In genomic region chr10:111433502-111433901, GRCm38 (mm10) we compare ENCODE assay signal across 19 mouse cellular contexts. TPM values are rescaled to one million over a fixed set of nuclear protein-coding genes. Genes with fewer than 3 reads are reported as not detected.
A peak's percentile ranks its signal among the peaks of the same experiment; 100 is the strongest.
DNase-seq lines count a peak whose midpoint lies in the region; TF ChIP-seq lines count a peak whose summit lies in the region.
"Had no signal": no experiment of that assay in that cellular context is flagged by ENCODE, and none has a peak within 500 bp of the region (broad histone marks: within the 10 kb centered on the region; RNA-seq: fewer than 3 reads in every experiment).

No protein-coding gene starts in this region.

- no peaks in the 10 kb centered on the region for H3K36me3 ChIP-seq in ES-E14 (ENCODE audit: control insufficient read depth, insufficient read depth, low read length, poor library complexity, severe bottlenecking)
- H3K36me3 ChIP-seq: embryonic facial prominence, embryonic 10.5 days; embryonic facial prominence, embryonic 12.5 days; forebrain, embryonic 15.5 days had no signal

- no peak overlapping the region for H3K4me3 ChIP-seq in ES-E14 (ENCODE audit: insufficient read depth in 1 of 2, low read depth in 1 of 2, low read length in 2 of 2, poor library complexity in 1 of 2, severe bottlenecking in 1 of 2)
- H3K4me3 ChIP-seq in gastrocnemius, adult 2 months, result no peak overlapping the region
- H3K4me3 ChIP-seq: embryonic facial prominence, embryonic 10.5 days; embryonic facial prominence, embryonic 12.5 days; forebrain, embryonic 13.5 days; forebrain, embryonic 15.5 days had no signal

- no peak for TF ChIP-seq CTCF in gastrocnemius, adult 2 months (IDR thresholded peaks at IDR 0.05)

- in situ Hi-C loops in ES-E14 (cut with MboI; ENCODE audit: low sequenced_read_pairs in 2 of 2, unreplicated experiment in 2 of 2), result no loop called here

- DNase-seq in heart, adult 11 months, result peak; percentile 62
- DNase-seq in heart, adult 9 months (ENCODE audit: low spot score in 2 of 2), result no peak
- DNase-seq in ES-E14 (ENCODE audit: low read depth, low spot score) (peak; percentile 27), ZHBTc4 (ENCODE audit: low read depth, low spot score) (peak; percentile 78)
- no peak for DNase-seq in gastrocnemius, adult 2 months
- DNase-seq in c-Kit-positive CD71-positive TER-119-positive erythroid progenitor cells, embryonic 14.5 days (ENCODE audit: low spot score), result no peak
- DNase-seq: adrenal gland, adult 2 months; adrenal gland, postnatal 10 days; adrenal gland, postnatal 25 days; B cell, adult 2 months; cerebellum, adult 11-12 months; cerebellum, adult 2 months; cerebellum, adult 9-10 months; cerebellum, postnatal 10 days; cerebellum, postnatal 25 days had no signal

- H3K27ac ChIP-seq in ES-E14 (ENCODE audit: insufficient read depth, low read depth, low read length, poor library complexity, severe bottlenecking), result no peak overlapping the region; the same call in 1 of the 2 replicates
- H3K27ac ChIP-seq in gastrocnemius, adult 2 months, result no peak overlapping the region
- H3K27ac ChIP-seq: embryonic facial prominence, embryonic 10.5 days; embryonic facial prominence, embryonic 12.5 days; forebrain, embryonic 13.5 days; forebrain, embryonic 15.5 days had no signal

- H3K4me1 ChIP-seq in ES-E14 (ENCODE audit: control insufficient read depth in 2 of 2, insufficient read depth in 2 of 2, low read length in 2 of 2, poor library complexity in 1 of 2), result peaks cover 1 to 5% of the 10 kb centered on the region in 2 experiments; a peak in 2 of 4 replicates
- H3K4me1 ChIP-seq: embryonic facial prominence, embryonic 10.5 days; embryonic facial prominence, embryonic 12.5 days; forebrain, embryonic 13.5 days; forebrain, embryonic 15.5 days had no signal

- intact Hi-C loops in gastrocnemius, adult 2 months (cut with DNase I), result no loop called here

- no peaks in the 10 kb centered on the region for H3K9me3 ChIP-seq in ES-E14 (ENCODE audit: control insufficient read depth, insufficient read depth, low read depth, low read length)
- H3K9me3 ChIP-seq: embryonic facial prominence, embryonic 10.5 days; embryonic facial prominence, embryonic 12.5 days; forebrain, embryonic 13.5 days; forebrain, embryonic 15.5 days had no signal

- H3K9ac ChIP-seq in ES-E14 (ENCODE audit: insufficient read depth, low read depth, low read length, poor library complexity, severe bottlenecking), result no peak overlapping the region
- H3K9ac ChIP-seq: embryonic facial prominence, embryonic 12.5 days; forebrain, embryonic 13.5 days; forebrain, embryonic 15.5 days had no signal

TF ChIP-seq in ES-E14, 5 proteins besides CTCF, POLR2A, EP300 and RAD21:
- TF ChIP-seq CHD2 (IDR thresholded peaks at IDR 0.05; ENCODE audit: low read depth, low read length) (no peak), HCFC1 (IDR thresholded peaks at IDR 0.05; ENCODE audit: borderline replicate concordance, insufficient read depth, low read length) (no peak), ZC3H11A (IDR thresholded peaks at IDR 0.05; ENCODE audit: borderline replicate concordance, low read depth, low read length) (no peak), MAFK (IDR thresholded peaks at IDR 0.05; ENCODE audit: insufficient read depth, low read depth, low read length) (0 out of 2 replicates have a peak, but pooled peaks have one; percentile 3), ZNF384 (IDR thresholded peaks at IDR 0.05; ENCODE audit: low read depth, low read length) (no peak)

RNA-seq across cellular contexts. Expression of gene Nap1l1, which starts 39.5 kb away (rescaled TPM):
- total RNA-seq in ES-E14 (2012; rRNA removed), result 187 and 258 TPM in 2 replicates
- total RNA-seq in gastrocnemius, adult 2 months (2021), result 10 to 100 TPM; 62.8 to 64.2 TPM

Comparison
In these comparisons a context has a peak if more than half of its experiments do, and no peak if none do; other contexts are left out.
1. DNase-seq: peak in heart, adult 11 months (single experiment), ES-E14 (single experiment) and ZHBTc4 (single experiment); none in heart, adult 9 months (0 of 2), gastrocnemius, adult 2 months (single experiment) and c-Kit-positive CD71-positive TER-119-positive erythroid progenitor cells, embryonic 14.5 days (single experiment).